Mouse (Mus musculus): ENCODE measurements around the gene Anp32a.

DNA sequence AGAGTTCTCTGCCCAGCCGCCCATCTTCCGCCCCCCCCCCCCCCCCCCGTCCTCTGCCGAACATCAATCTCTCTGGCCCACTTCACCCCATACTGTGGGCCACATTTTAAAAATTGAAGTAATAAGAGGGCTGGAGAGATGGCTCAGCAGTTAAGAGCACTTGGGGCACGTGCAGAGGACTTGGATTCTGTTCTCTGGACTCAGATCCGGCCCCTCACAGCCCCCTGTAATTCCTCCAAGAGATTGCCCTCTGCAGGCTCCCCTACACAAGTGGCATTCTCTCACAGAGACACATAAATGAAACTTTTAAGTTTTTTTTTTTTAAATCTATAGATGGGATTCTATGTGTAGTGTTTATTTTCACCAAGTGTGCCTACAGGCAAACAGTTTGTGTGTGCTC lies 23.1 kb downstream of the Anp32a start:
- TF ChIP-seq CTCF (IDR thresholded peaks at IDR 0.05; ENCODE audit: borderline replicate concordance, extremely low read depth, insufficient read depth, insufficient read length) (no peak), POLR2A (IDR thresholded peaks at IDR 0.05; ENCODE audit: borderline replicate concordance, extremely low read depth, insufficient read depth, insufficient read length, poor library complexity, severe bottlenecking) (no peak)

Data from brain, embryonic 14.5 days (tissue).